Mouse (Mus musculus): ENCODE results near the gene AU015836. TPM values are rescaled to one million over a fixed set of nuclear protein-coding genes. Genes with fewer than 3 reads are reported as not detected.
"Not testable (repeated sequence)": the region's sequence is repeated elsewhere in the genome, so short reads cannot be mapped to it uniquely, and the experiment has no call there.

AU015836 gene
- not detected for polyA plus RNA-seq (2017; shearing (Covaris generic))

DNA sequence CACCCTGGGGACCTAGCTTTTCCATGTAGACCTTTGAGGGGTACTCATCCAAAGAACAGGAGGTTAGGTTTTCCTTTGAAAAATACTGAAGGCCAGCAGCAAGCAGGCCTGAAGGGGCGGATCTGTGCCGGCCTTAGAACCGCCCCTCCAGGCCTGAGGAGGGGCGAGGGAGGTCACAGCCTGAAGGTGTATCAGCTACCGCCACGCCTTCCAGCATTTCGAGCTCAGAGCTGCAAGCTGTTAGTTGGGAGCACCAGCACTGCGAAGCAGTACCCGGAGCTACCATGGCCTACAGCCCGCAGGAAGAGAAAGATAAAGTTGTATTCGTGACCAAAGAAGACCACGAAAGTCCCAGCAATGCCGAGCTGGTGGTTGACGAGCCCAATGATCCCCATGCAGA is at the start of gene AU015836:
TSS of gene AU015836 (plus strand) at position 216 of the 400 bp plus-strand sequence.
- ATAC-seq, result no peak

DNA sequence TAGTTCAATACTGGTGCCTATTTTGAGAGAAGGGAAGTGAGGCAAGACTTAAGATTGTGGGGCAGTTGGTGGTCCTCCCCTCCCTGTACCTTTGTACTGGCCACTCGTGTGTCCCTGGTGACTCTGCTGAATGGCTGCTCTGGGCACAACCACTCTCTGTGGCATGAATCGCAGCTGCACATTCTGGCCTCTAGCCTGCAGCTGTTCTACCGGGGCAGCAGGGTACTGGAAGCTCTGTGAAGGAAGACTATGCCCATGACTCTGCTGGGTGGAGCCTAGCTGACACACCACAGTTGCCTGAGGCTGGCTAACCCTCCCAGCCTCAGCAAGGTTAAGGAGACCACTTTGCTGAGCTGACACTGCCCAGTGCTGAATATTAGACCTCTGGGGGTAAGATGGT is 49.4 kb upstream of the AU015836 start:
- ATAC-seq, result no peak

DNA sequence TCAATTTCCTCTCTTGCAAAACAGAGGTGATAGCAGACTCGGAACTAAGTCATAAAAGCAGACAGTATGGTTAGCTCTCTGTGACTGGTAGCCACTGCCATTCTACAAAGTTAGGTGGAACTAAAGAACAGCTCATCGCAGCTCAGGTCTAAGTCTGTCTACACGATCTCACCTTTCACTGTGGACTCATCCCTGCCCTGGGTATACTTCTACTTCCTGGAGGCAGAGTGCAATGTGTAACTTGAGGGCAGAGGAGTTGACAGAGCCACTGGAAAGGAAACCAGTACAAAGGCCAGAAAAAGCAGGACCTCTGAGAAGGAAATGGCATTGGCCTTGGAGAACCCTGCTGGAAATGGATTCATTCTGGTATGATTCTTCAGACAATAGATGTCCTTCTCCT is 40.1 kb upstream of the AU015836 start:
- ATAC-seq, result no peak

DNA sequence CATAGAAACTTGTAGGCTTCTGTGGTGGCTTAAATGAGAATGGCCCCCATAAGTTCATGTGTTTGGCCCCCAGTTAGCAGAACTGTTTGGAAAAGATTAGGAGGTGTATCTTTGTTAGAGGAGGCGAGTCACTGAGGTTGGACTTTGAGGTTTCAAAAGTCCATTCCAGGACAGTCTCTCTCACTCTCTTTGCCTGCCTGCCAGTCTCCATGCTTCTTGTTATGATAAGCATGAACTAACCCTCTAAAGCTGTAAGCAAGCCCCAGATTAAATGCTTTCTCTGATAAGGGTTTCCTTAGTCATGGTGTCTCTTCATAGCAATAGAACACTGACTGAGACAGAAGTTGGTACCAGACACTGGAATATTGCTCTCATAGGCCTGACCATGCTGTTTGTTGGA is 39.7 kb upstream of the AU015836 start:
- no peak for ATAC-seq

DNA sequence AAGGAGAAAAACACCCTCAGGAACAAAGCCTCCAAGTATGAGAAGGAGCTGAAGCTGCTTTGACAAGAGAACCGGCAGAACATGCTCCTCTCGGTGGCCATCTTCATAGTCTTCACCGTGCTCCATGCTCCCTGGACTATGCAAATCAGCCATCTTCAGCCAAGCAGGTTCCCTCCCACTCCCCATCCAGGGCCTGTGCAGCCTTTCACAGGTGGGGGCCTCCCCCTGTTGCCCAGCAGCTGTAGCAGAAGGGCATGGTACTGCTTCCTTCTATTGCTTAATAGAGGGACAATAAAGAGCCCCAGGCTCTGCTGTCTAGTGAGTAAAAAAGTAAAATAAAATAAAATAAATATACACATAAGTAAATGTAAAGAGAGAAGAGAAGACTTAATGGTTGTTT is 36.8 kb upstream of the AU015836 start:
- ATAC-seq, result no peak

DNA sequence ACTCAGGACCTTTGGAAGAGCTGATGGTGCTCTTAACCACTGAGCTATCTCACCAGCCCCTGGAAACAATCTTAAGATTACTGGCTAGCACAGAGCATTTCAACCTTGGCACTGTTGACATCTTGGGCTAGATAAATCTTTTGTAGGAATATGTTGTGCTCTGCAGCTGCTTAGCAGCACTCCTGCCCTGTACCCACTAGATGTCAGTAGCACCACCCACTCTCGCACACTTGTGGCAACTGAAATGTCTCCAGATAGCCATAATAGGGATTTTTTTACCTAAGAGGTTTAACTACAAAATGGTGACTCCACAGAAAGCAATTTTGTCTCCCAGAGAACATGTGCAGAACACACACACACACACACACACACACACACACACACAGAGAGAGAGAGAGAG is 11.7 kb upstream of the AU015836 start:
- ATAC-seq, result no peak

DNA sequence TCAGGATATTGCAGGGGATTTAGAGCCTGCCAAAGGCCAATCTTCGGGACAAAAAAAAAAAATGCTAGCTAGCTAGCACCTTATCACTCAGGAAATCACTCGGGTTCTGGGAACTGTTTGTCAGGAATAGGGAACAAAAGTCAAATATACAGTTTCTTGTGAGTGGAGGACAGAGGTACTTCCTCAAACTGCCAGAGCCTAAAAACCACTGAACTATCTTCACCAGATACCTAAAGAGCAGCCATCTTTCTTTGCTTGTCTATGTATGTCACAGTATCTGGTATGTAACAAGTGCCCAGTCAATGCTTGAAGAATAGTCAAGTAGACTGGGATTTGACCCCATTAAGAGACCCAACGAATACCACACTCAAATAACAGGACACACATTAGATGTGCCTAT is 10.0 kb upstream of the AU015836 start:
- ATAC-seq, result no peak

DNA sequence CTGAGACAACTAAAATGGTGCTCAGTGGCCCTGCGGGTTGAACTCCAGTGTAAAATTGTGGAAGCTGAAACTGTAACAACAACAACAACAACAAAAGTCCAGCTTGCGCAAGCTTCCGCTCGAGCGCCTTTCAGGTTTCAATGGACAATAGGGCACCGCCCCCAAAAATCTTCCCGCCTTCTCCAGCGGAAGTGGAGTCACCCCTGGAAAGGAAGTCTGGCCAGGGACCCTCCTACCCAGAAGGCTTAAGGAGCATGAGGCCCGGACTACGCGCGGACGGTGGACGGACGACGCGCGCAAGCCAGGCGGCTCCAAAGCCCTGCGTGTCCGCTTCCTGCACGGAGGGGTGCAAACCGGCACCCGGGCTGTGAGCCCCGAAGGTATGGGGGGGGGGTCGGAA is 11.9 kb downstream of the AU015836 start:
- no peak for ATAC-seq

DNA sequence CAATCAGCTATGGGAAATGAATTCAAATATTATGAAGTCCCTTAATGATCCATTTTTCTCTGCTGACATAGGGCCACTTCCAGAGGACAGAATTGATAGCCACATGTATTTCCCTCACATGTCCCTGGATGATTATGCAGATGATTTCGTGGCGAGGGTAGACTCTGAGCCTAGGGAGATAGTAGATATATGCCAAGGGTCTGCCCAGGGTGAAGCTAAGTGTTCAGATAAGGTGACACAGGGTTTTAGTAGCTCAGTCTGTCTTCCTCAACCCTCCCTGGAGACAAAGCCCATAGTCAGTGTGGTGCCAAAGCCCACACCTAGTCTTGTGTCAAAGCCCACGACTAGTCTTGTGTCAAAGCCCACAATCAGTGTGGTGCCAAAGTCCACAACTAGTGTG is 13.7 kb downstream of the AU015836 start:
- no peak for ATAC-seq

DNA sequence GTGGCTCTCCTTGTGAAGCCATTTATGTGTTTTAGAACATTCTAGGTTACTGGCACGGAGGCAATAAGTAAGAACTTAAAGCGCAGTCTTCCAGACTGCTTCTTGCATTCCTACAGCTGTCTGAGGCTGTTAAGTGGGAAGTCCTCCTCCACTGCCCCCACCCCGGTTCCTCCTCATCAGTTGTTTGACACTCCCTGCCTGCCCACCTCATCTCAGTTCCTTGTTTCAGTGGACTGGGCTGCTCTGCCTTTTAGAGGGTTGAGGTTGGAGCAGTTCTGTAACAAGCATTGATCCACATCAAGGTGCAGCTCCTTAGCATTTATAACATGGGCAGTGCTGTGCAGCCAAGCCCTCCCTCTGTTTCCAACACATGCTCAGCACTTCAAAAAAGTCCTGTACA is 16.6 kb downstream of the AU015836 start:
- not testable (repeated sequence) for ATAC-seq

DNA sequence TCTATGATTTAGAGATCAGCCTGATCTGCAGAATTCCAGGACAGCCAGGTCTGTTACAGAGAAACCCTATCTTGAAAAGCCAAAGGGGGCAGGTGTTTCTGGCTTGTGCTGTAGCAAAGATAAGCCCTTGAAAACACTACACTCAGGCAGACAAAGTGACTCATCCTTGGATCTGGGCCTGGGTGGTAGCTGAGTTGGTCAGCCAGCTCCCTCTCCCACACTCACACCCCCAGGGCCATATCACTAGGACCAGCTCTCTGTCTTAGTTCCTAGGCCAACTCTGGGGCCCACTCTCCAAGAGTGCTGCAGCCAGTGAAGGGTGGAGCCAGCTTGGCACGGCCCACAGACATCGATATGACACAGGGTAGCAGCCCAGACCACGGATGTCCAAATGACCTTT is 38.5 kb downstream of the AU015836 start:
- ATAC-seq, result no peak

DNA sequence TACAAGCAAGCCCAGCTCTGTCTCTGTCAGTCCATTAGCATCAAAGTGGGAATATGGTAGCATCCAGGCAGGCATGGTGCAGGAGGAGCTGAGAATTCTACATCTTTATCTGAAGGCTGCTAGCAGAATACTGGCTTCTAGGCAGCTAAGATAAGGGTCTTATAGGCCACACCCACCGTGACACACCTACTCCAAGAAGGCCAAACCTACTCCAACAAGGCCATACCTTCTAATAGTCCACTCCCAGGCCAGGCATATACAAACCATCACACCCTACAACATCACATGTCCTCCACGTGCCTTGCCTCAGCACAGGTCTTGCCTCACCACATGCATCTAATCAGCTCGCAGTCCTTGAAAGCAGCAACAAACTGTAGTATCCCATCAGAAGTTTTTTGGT is 41.0 kb downstream of the AU015836 start:
- ATAC-seq, result no peak

DNA sequence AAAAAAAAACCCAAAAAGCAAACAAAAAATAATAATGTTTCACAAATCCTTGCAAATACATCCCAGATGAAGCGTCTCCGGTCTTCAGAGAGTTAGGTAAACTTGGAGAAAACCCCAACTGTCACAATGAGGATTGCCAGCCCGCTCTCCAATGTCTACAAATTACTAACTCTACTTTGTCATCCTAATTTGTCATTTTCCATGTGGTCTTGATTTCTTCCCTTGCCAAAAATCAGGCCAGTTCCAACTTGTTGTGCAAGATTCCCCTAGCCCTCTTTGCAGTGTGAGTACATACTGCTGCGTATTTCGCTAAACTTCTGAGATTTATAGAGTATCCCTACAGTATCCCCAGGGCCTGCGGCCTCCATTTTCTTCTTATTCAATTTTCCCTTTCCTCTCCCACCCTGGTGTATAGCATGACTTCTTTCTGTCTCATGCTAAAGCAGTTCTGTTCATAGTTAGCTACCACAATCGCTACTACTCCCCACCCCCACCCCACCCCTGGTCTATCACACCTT is 43.3 kb downstream of the AU015836 start:
- ATAC-seq, result no peak

DNA sequence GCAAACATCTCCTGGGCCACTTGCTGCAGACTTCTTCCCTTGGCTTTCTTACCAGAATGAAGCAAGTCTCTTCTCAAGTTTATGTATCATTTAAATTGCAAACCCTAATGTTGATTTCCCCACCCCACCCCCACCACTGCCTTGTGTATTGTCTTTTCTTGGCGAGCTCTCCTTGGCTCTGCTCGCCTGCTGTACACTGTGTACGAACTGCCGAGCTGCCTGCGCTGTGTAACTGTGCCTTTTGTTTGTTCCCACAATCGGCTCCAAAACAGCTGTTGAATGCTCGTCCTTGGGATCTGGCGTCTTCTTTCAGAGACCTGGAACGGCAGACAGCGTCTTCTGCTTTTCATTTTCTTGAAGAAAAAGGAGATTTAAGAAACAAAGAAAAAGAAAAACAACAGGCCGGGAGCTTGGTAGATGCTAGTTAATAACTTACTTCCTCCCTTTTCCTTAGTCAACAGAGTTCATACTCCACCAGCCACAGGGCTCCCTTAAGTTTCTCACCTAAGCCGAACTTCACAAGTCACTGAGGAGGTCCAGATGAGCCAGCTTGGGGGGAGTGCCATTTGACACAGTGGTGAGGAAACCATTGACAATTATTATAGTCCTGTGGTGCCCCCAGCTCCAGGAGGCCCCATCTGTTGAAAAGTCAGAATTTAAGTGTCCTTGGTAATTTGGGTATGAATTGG is 44.2 kb downstream of the AU015836 start:
- no peak for ATAC-seq

DNA sequence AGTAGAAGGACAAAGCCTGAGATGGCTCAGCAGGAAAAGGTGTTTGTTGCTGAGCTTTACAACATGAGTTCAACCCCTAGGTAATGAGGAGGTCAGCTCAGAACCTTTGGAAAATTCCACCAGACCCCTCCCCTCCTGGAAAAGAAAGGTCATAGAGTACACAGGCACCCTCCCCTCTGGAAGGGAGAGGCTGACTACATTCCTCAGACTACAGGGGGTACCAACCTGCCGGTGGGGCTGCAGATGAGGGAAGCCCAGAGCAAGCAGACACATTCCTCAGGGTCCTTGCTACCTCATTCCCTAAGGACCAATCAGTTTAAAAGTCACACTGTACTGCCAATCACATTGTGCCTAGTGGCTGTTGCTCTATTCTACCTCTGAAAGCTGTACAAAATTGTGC is 48.4 kb downstream of the AU015836 start:
- no peak for ATAC-seq

DNA sequence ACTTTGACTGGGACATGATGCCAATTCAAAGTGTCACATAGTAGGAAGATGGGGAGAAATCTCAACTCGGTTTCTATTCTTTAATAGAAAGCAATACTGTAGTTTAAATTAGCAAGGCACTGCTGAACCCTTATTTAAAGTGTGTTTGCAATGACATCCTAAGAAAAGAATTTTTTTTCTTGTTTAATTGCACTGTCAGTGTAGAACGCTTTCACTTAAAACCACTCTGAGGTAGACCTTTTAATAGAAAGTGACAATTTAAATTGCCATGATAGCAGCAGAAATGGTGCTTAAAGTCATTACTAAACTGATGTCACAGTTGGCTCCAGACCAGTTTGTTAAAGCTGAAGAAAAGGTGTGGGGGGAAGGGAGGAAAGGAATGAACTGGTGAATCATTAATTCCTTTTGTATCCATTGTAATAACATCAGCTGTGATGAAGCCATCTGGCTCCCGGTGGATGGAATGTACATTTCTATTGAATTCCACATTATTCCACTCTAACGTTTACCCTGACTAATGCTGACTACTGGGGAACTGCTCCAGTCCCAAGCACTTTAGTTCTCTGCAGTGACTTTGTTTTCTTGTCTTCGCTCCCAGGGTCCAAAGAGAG is 53.9 kb downstream of the AU015836 start:
- no peak for ATAC-seq

Other genes starting within 250 kb of the AU015836 start
- gene Pdk3, start 136.5 kb upstream of the AU015836 start, polyA plus RNA-seq (2017; shearing (Covaris generic)), result 10 to 100 TPM; 19.9 to 22.9 TPM
- gene Zfx, start 155.0 kb downstream of the AU015836 start, polyA plus RNA-seq (2017; shearing (Covaris generic)), result 10 to 100 TPM; 34.2 to 43.3 TPM
- 10 to 100 TPM; 69.3 to 77.1 TPM for gene Eif2s3x, start 244.2 kb downstream of the AU015836 start, polyA plus RNA-seq (2017; shearing (Covaris generic))